Mouse (Mus musculus) embryonic facial prominence, embryonic 15.5 days (tissue): ENCODE measurements around the gene Rnf135. TPM values are rescaled to one million over a fixed set of nuclear protein-coding genes. Genes with fewer than 3 reads are reported as not detected.
"Not testable (repeated sequence)": the region's sequence is repeated elsewhere in the genome, so short reads cannot be mapped to it uniquely, and the experiment has no call there.

Experiments
- ATAC-seq: fragments of 200-750 bp; cut with Nextera tagmentation; 2 replicates; pipeline ENCODE4 v1.8.0; 2017; ENCODE audit warnings: low read depth, moderate TSS enrichment; ENCODE audit not compliant: insufficient number of reproducible peaks, low FRiP score, low TSS enrichment
- H3K27ac ChIP-seq: fragments of 300-500 bp; sonication (generic); replicated peaks from 2 replicates; pipeline ENCODE4 v1.5.1; 2015; ENCODE audit warnings: mild to moderate bottlenecking, inconsistent platforms
- H3K27me3 ChIP-seq: fragments of 300-500 bp; sonication (generic); 2 replicates; pipeline ENCODE4 v1.6.1; 2015; ENCODE audit warnings: inconsistent platforms
- H3K36me3 ChIP-seq: fragments of 300-500 bp; sonication (generic); 2 replicates; pipeline ENCODE4 v1.6.1; 2015; ENCODE audit warnings: mild to moderate bottlenecking, inconsistent platforms
- H3K4me1 ChIP-seq: fragments of 300-500 bp; sonication (generic); 2 replicates; pipeline ENCODE4 v1.6.1; 2015; ENCODE audit warnings: inconsistent platforms
- H3K4me2 ChIP-seq: fragments of 300-500 bp; sonication (generic); replicated peaks from 2 replicates; pipeline ENCODE4 v1.6.1; 2015; ENCODE audit warnings: mild to moderate bottlenecking, inconsistent platforms
- H3K4me3 ChIP-seq: fragments of 300-500 bp; sonication (generic); replicated peaks from 2 replicates; pipeline ENCODE4 v1.5.1; 2015; ENCODE audit warnings: mild to moderate bottlenecking, inconsistent platforms
- H3K9ac ChIP-seq: fragments of 300-500 bp; sonication (generic); 2 replicates; pipeline ENCODE4 v1.6.1; 2015; ENCODE audit warnings: inconsistent platforms
- H3K9me3 ChIP-seq: fragments of 300-500 bp; sonication (generic); replicated peaks from 2 replicates; pipeline ENCODE4 v1.6.1; 2016; ENCODE audit warnings: inconsistent platforms
- WGBS: fragments of 180-500 bp; shearing (Covaris S2); methylation state at CpG from one replicate; pipeline ENCODE4 v1.1.7; 2015; 5-methylcytosine and 5-hydroxymethylcytosine counted together
- polyA plus RNA-seq: library from polyadenylated mRNA; unstranded; fragments of >200 nt; fragmentation: Nextera tagmentation; extraction: Ambion mirVana; gene quantifications from 2 replicates; pipeline ENCODE4 v1.2.1, GENCODE M21; 2015

Rnf135 gene
- polyA plus RNA-seq, result 9.5 and 10.8 TPM in 2 replicates

DNA sequence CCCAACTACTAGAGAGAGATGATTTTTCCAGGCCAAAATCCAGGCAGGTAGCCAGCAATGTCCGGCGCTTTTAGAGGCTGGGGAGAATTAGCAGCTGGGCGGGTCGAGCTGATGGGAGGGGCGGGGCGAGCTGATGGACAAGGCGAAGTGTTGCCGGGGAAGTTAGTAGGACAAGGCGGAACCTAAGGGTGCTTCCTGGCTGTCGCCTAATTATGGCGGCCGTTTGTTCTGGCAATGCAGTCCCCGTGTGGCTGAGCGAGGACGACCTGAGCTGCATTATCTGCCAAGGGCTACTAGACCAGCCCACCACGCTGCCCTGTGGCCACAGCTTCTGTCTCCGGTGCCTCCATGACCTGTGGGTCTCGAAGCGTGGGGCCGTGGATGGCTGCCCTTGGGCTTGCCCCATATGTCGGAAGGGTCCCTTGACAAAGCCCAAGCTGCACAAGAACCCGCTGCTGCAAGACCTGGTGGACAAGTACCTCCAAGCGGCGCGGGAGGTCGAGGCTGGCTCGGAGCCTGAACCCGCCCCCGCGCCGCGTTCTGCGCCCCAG lies at the start of gene Rnf135:
Gene Rnf135 (plus strand): TSS at position 147 of the 551 bp plus-strand sequence.
- Histone ChIP-seq H3K4me2 (peak within 1 kb of the TSS; percentile 74), H3K27me3 (no peaks in the 10 kb centered on the region), H3K36me3 (no peaks in the 10 kb centered on the region), H3K27ac (peak within 1 kb of the TSS; percentile 87), H3K4me3 (peak within 1 kb of the TSS; percentile 77), H3K4me1 (no peaks in the 10 kb centered on the region), H3K9me3 (no peaks in the 10 kb centered on the region), H3K9ac (peak within 1 kb of the TSS; percentile 81)
- peak; percentile 90 for ATAC-seq
- WGBS, result 1% methylated on average over 33 of the region's 33 CpGs

DNA sequence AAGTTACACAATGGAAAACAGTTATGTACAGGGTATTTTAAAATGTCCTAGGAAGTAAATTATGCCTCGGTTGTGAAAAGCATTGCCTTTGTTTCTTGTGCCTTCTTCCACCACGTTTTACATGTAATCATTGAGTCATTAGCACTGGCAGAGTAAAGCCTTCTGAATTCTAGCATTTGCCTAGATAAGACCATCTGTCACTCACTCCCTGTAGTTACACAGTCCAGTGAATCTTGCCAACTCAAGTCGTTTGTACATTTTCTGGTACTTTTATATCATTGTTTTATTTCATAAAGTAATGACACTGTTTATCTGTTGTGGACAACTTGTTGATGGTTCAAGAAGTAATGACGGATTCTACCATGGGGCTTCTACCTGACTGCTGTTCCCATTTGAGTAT lies 48.9 kb upstream of the Rnf135 start:
- no peak overlapping the region for H3K27ac ChIP-seq
- H3K4me1 ChIP-seq, result no peaks in the 10 kb centered on the region
- no peak overlapping the region for H3K4me3 ChIP-seq
- no peak overlapping the region for H3K4me2 ChIP-seq
- no peak for ATAC-seq
- no peaks in the 10 kb centered on the region for H3K9me3 ChIP-seq
- WGBS, result 71% methylated on average over 4 of the region's 4 CpGs
- no peaks in the 10 kb centered on the region for H3K27me3 ChIP-seq
- H3K9ac ChIP-seq, result no peak overlapping the region
- H3K36me3 ChIP-seq, result peaks cover 48% of the 10 kb centered on the region

DNA sequence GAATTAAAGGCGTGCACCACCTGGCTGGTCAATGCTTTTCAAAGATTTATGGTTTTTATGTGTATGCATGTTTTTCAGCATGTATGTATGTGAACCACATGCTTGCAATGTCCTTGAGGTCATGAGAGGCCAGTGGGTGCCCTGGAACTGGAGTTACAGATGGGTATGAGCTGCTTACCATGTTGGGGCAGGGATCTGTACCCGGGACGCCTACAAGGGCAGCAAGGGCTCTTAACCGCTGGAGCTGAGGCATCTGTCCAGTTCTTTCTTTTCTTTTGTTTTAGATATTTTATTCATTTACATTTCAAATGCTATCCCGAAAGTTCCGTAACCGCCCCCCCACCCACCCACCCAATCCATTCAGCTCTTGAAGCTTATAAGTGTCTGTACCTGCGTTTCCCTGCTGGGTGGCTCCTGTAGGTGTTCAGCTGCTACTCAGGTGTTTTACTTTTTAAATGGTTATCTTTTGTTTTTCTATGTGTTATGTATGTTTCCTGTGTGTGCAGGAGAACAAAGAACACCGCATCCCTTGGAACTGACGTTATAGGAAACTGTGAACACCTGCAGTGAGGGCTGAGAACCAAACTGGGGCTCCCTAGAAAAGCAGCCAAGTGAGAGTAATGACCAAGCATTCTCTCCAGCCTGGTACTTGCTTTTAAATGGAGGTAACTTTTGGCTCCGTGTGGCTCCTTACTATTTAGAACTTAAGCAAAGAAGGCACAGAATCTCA lies 47.5 kb upstream of the Rnf135 start:
- H3K9me3 ChIP-seq, result no peaks in the 10 kb centered on the region
- no peak for ATAC-seq
- peaks cover 40% of the 10 kb centered on the region for H3K36me3 ChIP-seq
- H3K27ac ChIP-seq, result no peak overlapping the region
- H3K4me3 ChIP-seq, result no peak overlapping the region
- H3K27me3 ChIP-seq, result no peaks in the 10 kb centered on the region
- 88% methylated on average over 11 of the region's 11 CpGs for WGBS
- 0 out of 2 replicates have a peak, but pooled peaks cover 2% of the 10 kb centered on the region for H3K4me1 ChIP-seq
- no peak overlapping the region for H3K9ac ChIP-seq
- H3K4me2 ChIP-seq, result no peak overlapping the region

DNA sequence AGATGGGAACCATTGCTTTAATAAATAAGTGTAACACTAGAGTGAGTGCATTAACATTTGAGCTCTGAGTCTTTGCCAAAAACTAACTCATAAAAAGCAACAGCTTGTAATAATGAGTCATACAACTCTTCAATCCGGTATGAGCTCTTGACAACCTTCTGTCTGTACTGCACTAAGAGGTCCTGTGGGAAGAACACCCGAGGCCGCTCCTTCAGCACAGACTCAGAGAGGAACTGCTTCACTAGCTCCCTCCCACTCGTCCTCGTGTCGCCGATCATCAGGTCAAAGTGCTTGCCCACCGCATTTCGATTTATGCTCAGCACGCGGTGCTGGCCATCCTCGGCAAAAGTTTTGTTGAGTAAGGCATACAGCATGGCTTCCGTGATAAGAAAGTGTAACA lies 46.9 kb upstream of the Rnf135 start:
- no peaks in the 10 kb centered on the region for H3K27me3 ChIP-seq
- no peak overlapping the region for H3K9ac ChIP-seq
- no peak overlapping the region for H3K4me3 ChIP-seq
- 0 out of 2 replicates have a peak, but pooled peaks cover 3% of the 10 kb centered on the region for H3K4me1 ChIP-seq
- 90% methylated on average over 13 of the region's 13 CpGs for WGBS
- H3K4me2 ChIP-seq, result no peak overlapping the region
- H3K9me3 ChIP-seq, result no peaks in the 10 kb centered on the region
- ATAC-seq, result no peak
- no peak overlapping the region for H3K27ac ChIP-seq
- peaks cover 35% of the 10 kb centered on the region for H3K36me3 ChIP-seq

DNA sequence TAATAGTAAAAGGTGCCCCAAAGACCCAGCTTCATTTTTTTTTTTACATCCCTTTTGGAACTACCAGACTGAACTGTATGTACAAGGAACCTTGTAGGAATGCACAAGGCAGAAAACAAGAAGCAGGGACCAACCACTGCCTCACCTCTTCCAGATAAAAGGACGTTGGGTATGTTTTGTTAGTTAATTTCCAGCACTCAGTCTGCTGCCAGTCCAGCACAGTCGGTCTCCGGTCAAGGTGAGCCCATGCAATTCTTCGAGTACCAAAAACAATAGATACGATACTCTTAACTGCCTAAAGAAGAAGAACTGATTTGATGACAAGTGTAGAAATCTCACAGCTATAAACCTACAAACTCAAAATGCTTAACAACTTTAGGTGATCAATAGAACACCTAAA lies 45.9 kb upstream of the Rnf135 start:
- no peaks in the 10 kb centered on the region for H3K9me3 ChIP-seq
- no peak overlapping the region for H3K4me2 ChIP-seq
- no peak overlapping the region for H3K4me3 ChIP-seq
- H3K27ac ChIP-seq, result no peak overlapping the region
- H3K36me3 ChIP-seq, result peaks cover 26% of the 10 kb centered on the region
- ATAC-seq, result no peak
- H3K4me1 ChIP-seq, result peaks cover 8% of the 10 kb centered on the region
- H3K27me3 ChIP-seq, result no peaks in the 10 kb centered on the region
- WGBS, result 90% methylated on average over 5 of the region's 5 CpGs
- H3K9ac ChIP-seq, result no peak overlapping the region

DNA sequence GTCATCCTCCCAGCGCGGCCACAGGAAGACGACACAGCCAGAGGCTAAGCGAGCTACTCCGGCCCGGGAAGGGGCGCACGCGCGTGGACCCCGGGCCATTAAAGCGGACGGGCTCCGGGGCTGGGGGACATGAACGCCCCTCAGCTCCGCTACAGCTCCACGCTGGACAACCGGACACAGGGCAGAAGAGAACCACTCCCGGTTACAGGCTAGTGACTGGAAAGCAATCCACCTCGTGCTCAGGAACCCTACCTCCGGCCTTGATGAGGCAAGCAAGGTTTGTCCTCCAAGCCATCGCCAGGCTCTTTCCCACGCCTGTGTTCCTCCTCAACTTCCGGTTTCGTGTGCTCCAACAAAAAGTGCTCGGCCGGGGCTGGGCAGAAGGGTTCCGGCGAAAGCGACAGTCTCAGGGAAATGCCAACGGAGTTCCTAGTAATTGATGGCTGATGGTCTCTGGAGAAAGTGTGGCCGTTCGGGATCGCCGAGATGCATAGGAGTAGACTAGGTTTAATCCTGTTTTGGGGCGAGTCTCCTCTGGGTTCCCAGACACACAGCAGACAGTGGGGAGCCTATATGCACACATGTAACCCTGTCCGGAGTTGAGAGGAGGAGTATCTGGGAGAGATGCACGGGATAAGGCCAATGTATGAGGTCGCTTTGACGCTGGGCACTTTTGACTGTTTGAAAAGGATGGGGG lies 41.7 kb upstream of the Rnf135 start, which contains the start of gene Tefm:
Gene Tefm (minus strand): TSS at position 351 of the 697 bp plus-strand sequence.
- WGBS, result under 1% methylated on average over 40 of the region's 40 CpGs

DNA sequence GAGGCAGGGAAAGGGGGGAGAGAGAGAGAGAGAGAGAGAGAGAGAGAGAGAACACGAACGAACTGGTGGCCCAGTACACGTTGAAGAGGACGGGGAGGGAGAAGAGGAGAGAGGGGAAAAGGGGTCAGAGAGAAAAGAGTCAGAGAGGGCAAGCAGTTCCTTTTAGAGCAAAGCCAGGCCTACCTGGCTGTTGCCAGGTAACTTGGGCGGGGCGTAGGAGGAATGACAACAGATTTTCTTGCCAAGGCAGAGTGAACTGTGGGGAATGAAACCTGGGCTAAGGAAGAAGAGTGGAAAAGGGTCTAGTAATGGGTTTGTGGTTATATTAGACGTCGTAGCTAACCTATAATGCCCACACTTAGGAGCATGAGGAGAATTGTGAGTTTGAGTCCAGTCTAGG lies 40.8 kb upstream of the Rnf135 start:
- no peak overlapping the region for H3K9ac ChIP-seq
- 0 out of 2 replicates have a peak, but pooled peaks cover 3% of the 10 kb centered on the region for H3K36me3 ChIP-seq
- H3K27me3 ChIP-seq, result no peaks in the 10 kb centered on the region
- H3K4me3 ChIP-seq, result peak overlapping the region; percentile 83
- WGBS, result 41% methylated on average over 8 of the region's 8 CpGs
- ATAC-seq, result no peak
- no peak overlapping the region for H3K27ac ChIP-seq
- no peaks in the 10 kb centered on the region for H3K9me3 ChIP-seq
- H3K4me2 ChIP-seq, result peak overlapping the region; percentile 67
- H3K4me1 ChIP-seq, result peaks cover 13% of the 10 kb centered on the region

More for the DNA sequence above, 41.7 kb upstream of the Rnf135 start, which contains the start of gene Tefm:
- H3K4me2 ChIP-seq, result peak within 1 kb of the TSS; percentile 67
- peak within 1 kb of the TSS; percentile 88 for H3K27ac ChIP-seq
- peak within 1 kb of the TSS; percentile 83 for H3K4me3 ChIP-seq
- peaks cover 4% of the 10 kb centered on the region; the same call in 1 of the 2 replicates for H3K36me3 ChIP-seq
- peak within 1 kb of the TSS; percentile 84 for H3K9ac ChIP-seq
- ATAC-seq, result peak; percentile 89
- peaks cover 13% of the 10 kb centered on the region for H3K4me1 ChIP-seq
- no peaks in the 10 kb centered on the region for H3K27me3 ChIP-seq
- no peaks in the 10 kb centered on the region for H3K9me3 ChIP-seq

DNA sequence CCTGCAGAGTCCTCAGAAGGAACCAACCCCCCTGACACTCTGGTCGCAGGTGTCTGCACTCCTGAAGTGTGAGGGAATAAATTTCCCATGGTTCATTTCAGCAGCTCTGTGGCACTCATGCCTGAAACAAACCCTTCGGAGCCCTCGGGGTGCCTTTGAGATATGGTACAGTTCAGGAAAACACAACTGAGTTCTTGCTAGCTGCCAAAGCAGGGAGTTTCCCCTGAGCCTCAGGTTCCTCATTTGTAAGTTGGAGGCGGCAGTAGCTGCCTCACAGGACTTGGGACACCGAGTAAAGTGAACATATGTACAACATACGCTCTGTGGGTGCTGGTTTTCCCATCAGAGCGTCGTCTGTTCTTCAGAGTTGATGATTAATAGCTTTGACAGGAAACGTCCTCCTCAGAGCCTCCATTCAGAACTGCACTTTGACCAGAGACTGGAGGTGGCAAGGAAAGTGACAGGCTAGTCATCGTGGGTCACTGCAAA lies 37.8 kb upstream of the Rnf135 start:
- no peak for ATAC-seq
- peaks cover 13% of the 10 kb centered on the region for H3K4me1 ChIP-seq
- 48% methylated on average over 10 of the region's 10 CpGs for WGBS
- H3K9ac ChIP-seq, result no peak overlapping the region
- no peaks in the 10 kb centered on the region for H3K9me3 ChIP-seq
- no peaks in the 10 kb centered on the region for H3K36me3 ChIP-seq
- no peak overlapping the region for H3K4me3 ChIP-seq
- H3K27me3 ChIP-seq, result 0 out of 2 replicates have a peak, but pooled peaks cover 4% of the 10 kb centered on the region
- H3K4me2 ChIP-seq, result no peak overlapping the region
- no peak overlapping the region for H3K27ac ChIP-seq

DNA sequence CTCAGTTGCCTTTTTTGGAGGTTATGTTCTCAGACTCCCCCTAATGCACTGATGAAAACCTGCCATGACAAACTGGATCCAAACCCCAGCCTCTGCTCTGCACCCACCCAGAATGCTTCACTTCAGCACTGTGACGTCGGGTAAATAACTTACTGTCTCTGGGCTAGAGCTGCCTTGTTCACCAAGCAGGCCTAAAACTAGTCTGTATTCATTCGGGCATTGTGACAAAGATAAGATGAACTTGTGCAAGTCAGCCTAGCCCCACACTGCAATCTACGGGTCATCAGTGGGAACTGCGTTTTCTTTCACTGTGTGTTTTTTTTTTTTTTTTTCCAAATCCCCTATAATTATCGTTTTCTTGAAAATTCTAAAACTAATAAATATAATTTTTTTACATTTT lies 35.9 kb upstream of the Rnf135 start:
- peaks cover 5% of the 10 kb centered on the region for H3K4me1 ChIP-seq
- H3K27ac ChIP-seq, result no peak overlapping the region
- WGBS, result 73% methylated on average over 6 of the region's 6 CpGs
- H3K9me3 ChIP-seq, result no peaks in the 10 kb centered on the region
- no peak overlapping the region for H3K9ac ChIP-seq
- no peak overlapping the region for H3K4me2 ChIP-seq
- H3K36me3 ChIP-seq, result no peaks in the 10 kb centered on the region
- ATAC-seq, result no peak
- H3K4me3 ChIP-seq, result no peak overlapping the region
- peaks cover 16% of the 10 kb centered on the region; the same call in 1 of the 2 replicates for H3K27me3 ChIP-seq

DNA sequence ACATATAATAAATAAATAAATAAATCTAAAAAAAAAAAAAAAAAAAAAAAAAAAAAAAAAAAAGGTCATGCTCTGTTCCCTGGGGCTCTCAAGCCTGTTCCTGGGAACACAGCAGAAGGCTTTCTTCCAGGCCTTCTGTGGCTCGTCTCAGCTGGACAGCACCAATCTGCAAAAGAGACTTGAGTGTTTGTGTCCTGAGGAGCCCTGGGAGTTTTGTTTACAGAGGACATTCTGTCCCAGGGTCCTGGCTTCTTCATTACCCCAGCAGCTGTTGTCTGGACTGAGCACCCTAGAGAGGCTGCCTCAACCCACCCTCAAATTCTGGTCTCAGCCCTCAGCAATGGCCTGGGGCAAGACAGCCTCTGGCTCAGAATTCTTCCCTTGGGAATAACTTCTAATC lies 35.3 kb upstream of the Rnf135 start:
- no peak overlapping the region for H3K4me3 ChIP-seq
- ATAC-seq, result no peak
- no peaks in the 10 kb centered on the region for H3K9me3 ChIP-seq
- H3K4me1 ChIP-seq, result no peaks in the 10 kb centered on the region
- WGBS, result 36% methylated on average over 1 of the region's 1 CpGs
- H3K4me2 ChIP-seq, result no peak overlapping the region
- no peaks in the 10 kb centered on the region for H3K36me3 ChIP-seq
- no peak overlapping the region for H3K9ac ChIP-seq
- H3K27me3 ChIP-seq, result peaks cover 21% of the 10 kb centered on the region; the same call in 1 of the 2 replicates
- H3K27ac ChIP-seq, result no peak overlapping the region

DNA sequence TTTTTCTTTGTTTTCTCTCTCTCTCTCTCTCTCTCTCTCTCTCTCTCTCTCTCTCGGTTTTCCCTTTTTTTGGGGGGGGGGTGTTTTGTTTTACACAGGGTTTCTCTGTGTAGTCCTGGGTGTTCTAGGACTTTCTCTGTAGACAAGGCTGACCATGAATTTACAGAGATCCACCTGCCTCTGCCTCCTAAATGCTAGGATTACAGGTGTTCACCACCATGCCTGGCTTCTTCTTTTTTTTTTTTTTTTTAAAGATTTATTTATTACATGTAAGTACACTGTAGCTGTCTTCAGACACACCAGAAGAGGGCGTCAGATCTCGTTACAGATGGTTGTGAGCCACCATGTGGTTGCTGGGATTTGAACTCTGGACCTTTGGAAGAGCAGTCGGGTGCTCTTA lies 34.7 kb upstream of the Rnf135 start:
- H3K4me2 ChIP-seq, H3K9ac ChIP-seq, H3K9me3 ChIP-seq, H3K4me3 ChIP-seq, H3K4me1 ChIP-seq, H3K27ac ChIP-seq, ATAC-seq, H3K36me3 ChIP-seq: not testable (repeated sequence)
- WGBS, result 74% methylated on average over 2 of the region's 4 CpGs
- peaks cover 28% of the 10 kb centered on the region for H3K27me3 ChIP-seq
